Mouse (Mus musculus) thymus, adult 2 months (tissue): ENCODE data around the gene Kcnq5. TPM values are rescaled to one million over a fixed set of nuclear protein-coding genes. Genes with fewer than 3 reads are reported as not detected.

ENCODE experiments used
- DNase-seq: peaks from one replicate; pipeline ENCODE4 v3.0.0; 2021
- H3K27ac ChIP-seq: fragments of 200-500 bp; 2 replicates; pipeline ENCODE4 v1.5.1; 2012; ENCODE audit warnings: low read length, control low read depth; ENCODE audit not compliant: control insufficient read depth, insufficient read depth
- H3K27me3 ChIP-seq: fragments of 200-500 bp; 2 replicates; pipeline ENCODE4 v1.6.1; 2012; ENCODE audit warnings: mild to moderate bottlenecking, low read length, moderate library complexity, mixed read lengths; ENCODE audit not compliant: control insufficient read depth, insufficient read depth
- H3K36me3 ChIP-seq: fragments of 200-500 bp; 2 replicates; pipeline ENCODE4 v1.6.1; 2012; ENCODE audit warnings: mild to moderate bottlenecking, low read length, moderate library complexity; ENCODE audit not compliant: control insufficient read depth, insufficient read depth
- H3K4me1 ChIP-seq: fragments of 200-500 bp; replicated peaks from 2 replicates; pipeline ENCODE4 v1.6.1; 2012; ENCODE audit warnings: low read length; ENCODE audit not compliant: control insufficient read depth, insufficient read depth
- H3K4me3 ChIP-seq: fragments of 200-500 bp; 2 replicates; pipeline ENCODE4 v1.5.1; 2012; ENCODE audit warnings: mild to moderate bottlenecking, low read length, control low read depth, moderate library complexity; ENCODE audit not compliant: control insufficient read depth, insufficient read depth
- CTCF ChIP-seq: fragments of 200-500 bp; IDR thresholded peaks from 2 replicates; pipeline ENCODE4 v1.5.1; 2012; ENCODE audit warnings: mild to moderate bottlenecking, control low read depth, low read length, moderate library complexity, borderline replicate concordance; ENCODE audit not compliant: control insufficient read depth, poor library complexity, insufficient read depth; ENCODE audit errors: extremely low read depth
- POLR2A ChIP-seq: fragments of 200-500 bp; IDR thresholded peaks from 2 replicates; pipeline ENCODE4 v1.6.1; 2012; ENCODE audit warnings: mild to moderate bottlenecking, low read length, control low read depth, moderate library complexity; ENCODE audit not compliant: control insufficient read depth, poor library complexity, insufficient read depth; ENCODE audit errors: extremely low read depth
- WGBS: fragments of 180-500 bp; shearing (Covaris S2); methylation state at CpG from one replicate; pipeline ENCODE4 v1.1.7; 2018; 5-methylcytosine and 5-hydroxymethylcytosine counted together
- polyA plus RNA-seq: library from polyadenylated mRNA; depleted of rRNA; stranded (reverse); fragments of >200 nt; gene quantifications from 2 replicates; pipeline ENCODE4 v1.2.3, GENCODE M21; 2012; rRNA removed

Gene Kcnq5
- polyA plus RNA-seq = 0.62 and 1.6 TPM in 2 replicates

DNA sequence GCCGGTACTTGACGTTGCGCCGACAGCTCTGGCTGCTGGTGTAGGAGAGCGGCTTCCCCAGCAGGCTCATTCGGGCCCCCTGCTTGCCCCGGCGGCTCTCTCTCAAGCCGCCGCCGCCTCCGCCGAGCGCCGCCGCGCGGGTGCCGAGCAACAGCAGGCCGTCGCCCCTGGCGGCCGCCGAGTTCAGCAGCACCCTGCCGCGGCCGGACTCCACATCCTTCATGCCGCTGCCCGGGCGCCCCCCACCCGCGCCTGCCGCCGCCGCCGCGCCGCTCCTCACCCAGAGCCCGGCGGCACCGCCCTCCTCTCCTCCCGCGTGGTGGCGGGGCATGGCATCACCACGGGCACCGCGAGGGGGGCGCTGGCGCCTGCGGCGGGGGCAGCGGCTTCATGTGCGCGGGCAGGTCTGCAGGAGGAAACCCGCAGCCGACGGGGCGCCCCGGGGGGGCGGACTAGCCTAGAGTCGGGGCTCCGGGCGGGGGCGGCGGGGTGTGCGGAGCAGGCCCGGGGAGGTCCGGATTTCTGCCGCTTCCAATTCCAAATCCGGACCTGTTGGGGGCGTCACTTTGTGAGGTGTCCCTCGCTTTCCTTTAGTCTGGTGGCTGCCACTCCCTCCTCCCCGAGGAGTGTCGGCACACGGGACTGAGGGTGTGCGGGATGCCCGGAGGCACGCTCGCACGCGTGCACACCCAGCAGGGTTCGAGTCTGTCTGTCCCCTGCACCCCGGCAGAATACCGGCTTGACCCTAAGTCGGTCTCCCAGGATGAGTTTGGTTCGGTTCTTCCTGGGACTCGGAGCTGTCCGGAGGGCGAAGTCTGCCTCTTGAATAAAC, at the start of gene Kcnq5:
TSS of gene Kcnq5 (minus strand) at position 692 of the 832 bp plus-strand sequence.
- no peaks in the 10 kb centered on the region for H3K27me3 ChIP-seq
- DNase-seq = peak; percentile 70
- under 1% methylated on average over 87 of the region's 89 CpGs for WGBS
- no peak within 1 kb of the TSS for H3K27ac ChIP-seq
- peaks cover 24% of the 10 kb centered on the region for H3K4me1 ChIP-seq
- H3K4me3 ChIP-seq = peak within 1 kb of the TSS; percentile 61
- no peak for TF ChIP-seq POLR2A
- TF ChIP-seq CTCF = 0 out of 2 replicates have a peak, but pooled peaks have one; percentile 49
- H3K36me3 ChIP-seq = no peaks in the 10 kb centered on the region

DNA sequence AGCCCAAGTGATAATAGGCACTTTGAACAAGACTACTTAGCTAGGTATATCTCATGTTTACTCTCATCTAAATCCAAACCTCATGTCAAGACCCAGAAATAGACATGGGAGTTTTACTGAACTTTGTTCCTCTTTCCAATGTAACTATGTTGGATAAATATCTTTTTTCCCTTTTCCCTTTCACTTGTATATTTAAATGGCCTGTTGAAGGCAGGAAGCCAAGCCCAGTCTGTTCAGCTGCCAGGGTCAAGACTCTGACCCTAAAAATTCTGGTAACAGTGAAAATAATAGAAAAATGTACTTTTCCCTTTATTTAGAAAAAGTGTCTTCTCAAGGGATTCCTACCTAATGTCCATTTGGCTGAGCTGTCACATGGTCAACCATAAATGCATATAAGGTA, 18.0 kb upstream of the Kcnq5 start:
- H3K27me3 ChIP-seq = no peaks in the 10 kb centered on the region
- no peak for TF ChIP-seq CTCF
- no peak for TF ChIP-seq POLR2A
- H3K36me3 ChIP-seq = no peaks in the 10 kb centered on the region
- H3K27ac ChIP-seq = no peak overlapping the region
- no peaks in the 10 kb centered on the region for H3K4me1 ChIP-seq
- DNase-seq = no peak
- no peak overlapping the region for H3K4me3 ChIP-seq

GRCm38 (mm10) chr1:21979292-21979691, 17.6 kb upstream of the Kcnq5 start:
- no peaks in the 10 kb centered on the region for H3K27me3 ChIP-seq
- H3K4me3 ChIP-seq = no peak overlapping the region
- H3K36me3 ChIP-seq = no peaks in the 10 kb centered on the region
- no peak overlapping the region for H3K27ac ChIP-seq
- 77% methylated on average over 1 of the region's 1 CpGs for WGBS
- no peak for DNase-seq
- no peaks in the 10 kb centered on the region for H3K4me1 ChIP-seq
- TF ChIP-seq CTCF (no peak), POLR2A (no peak)

GRCm38 (mm10) chr1:21974040-21974439, 12.3 kb upstream of the Kcnq5 start:
- Histone ChIP-seq H3K36me3 (no peaks in the 10 kb centered on the region), H3K4me3 (no peak overlapping the region), H3K4me1 (no peaks in the 10 kb centered on the region), H3K27ac (no peak overlapping the region), H3K27me3 (no peaks in the 10 kb centered on the region)
- no peak for TF ChIP-seq POLR2A
- no peak for TF ChIP-seq CTCF
- DNase-seq = no peak
- 28% methylated on average over 3 of the region's 3 CpGs for WGBS

- TF ChIP-seq CTCF (no peak), POLR2A (no peak)
- 65% methylated on average over 3 of the region's 3 CpGs for WGBS
- no peaks in the 10 kb centered on the region for H3K36me3 ChIP-seq
- no peak overlapping the region for H3K4me3 ChIP-seq
- DNase-seq = no peak
- H3K4me1 ChIP-seq = peaks cover 12% of the 10 kb centered on the region
- H3K27ac ChIP-seq = no peak overlapping the region
- H3K27me3 ChIP-seq = no peaks in the 10 kb centered on the region
Observed at GRCm38 (mm10) chr1:21967139-21967538, 5.4 kb upstream of the Kcnq5 start.

DNA sequence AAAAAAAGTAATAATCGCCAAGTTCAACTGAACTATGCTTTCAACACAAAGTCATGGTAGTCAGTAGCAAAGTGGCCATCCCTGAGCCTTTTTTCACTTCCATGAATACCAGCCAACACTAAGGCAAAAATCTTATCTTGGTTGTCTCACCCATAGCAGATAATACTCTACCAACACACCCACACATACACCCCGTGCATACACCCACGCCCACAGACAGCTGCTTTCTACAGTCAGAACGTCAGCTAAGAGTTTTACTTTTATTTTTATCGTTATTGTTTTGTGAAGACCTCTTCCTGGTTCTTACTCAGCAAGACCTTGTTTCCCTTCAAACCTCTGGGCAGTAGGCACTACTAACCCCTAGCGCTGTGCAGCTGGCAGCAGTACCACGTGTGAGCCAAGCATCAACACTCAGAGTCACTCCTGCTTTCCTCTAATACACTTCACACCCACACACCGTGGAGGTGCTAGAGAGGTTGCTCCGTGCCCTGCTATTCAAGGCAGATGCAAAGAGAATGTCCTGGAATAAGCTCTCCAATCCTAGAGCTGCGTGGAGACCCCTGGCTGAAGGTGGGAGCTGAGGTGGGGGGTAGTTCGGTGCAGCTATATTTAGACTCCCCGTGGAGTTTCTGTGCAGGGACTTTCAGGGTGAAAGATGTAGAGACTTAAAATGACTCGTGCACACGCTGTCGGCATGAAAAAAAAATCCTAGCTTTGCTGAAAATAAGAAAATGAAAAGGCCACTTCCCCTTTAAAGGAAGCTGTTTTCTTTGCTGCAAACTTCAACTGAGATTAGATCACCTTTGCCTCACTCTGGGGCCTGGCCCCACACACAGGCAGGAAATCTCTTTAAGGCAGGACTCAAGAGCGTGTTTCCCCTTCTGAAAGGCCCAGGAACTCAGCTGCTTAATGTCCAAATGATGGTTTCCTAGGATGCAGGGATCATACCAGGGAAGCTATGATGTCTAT, 1.4 kb upstream of the Kcnq5 start:
- Histone ChIP-seq H3K4me3 (no peak overlapping the region), H3K27ac (peak overlapping the region; percentile 34; the same call in 1 of the 2 replicates)
- 8% methylated on average over 16 of the region's 16 CpGs for whole genome bisulfite sequencing

More for the DNA sequence above, 1.4 kb upstream of the Kcnq5 start:
- TF ChIP-seq CTCF = no peak
- TF ChIP-seq POLR2A = no peak
- Histone ChIP-seq H3K36me3 (no peaks in the 10 kb centered on the region), H3K4me1 (peaks cover 24% of the 10 kb centered on the region), H3K27me3 (no peaks in the 10 kb centered on the region)
- peak; percentile 34 for DNase-seq
